Mouse (Mus musculus): ENCODE data around the gene Pde2a. TPM values are rescaled to one million over a fixed set of nuclear protein-coding genes. Genes with fewer than 3 reads are reported as not detected.

Pde2a gene
- polyA plus RNA-seq, 1 experiment from 2014 or later, result 14.3 TPM

DNA sequence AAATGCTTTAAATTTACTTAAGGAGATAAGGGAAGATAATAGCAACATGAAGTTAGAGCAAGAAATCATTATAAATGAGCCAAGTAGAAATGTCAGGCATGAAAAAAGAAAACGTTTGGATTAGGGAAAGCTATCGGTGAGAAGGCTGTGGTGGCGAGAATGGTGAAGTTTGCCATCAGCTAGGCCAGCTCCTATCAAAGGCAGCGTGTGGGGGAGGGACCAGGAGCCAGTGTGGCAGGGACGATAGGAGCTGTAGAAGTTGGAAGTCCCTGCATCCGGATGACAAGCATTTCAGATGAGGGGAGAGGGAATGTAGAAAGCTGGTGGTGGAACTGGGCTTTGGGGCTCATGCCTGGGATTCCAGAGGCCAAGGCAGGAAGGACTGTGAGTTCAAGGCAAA lies 93.8 kb downstream of the Pde2a start:
- H3K4me1 ChIP-seq (ENCODE audit: control insufficient read depth, low read depth, low read length), result no peaks in the 10 kb centered on the region
- 34% methylated on average over 6 of the region's 6 CpGs for WGBS (ENCODE audit: insufficient replicate concordance)
- ATAC-seq (ENCODE audit: low read depth), result no peak
- H3K4me2 ChIP-seq (ENCODE audit: low read depth, low read length), result no peak overlapping the region
- H3K9me3 ChIP-seq (replicated peaks; ENCODE audit: control insufficient read depth, low read length), result no peaks in the 10 kb centered on the region
- H3K27me3 ChIP-seq (ENCODE audit: control insufficient read depth, insufficient read depth, low read depth, low read length), result no peaks in the 10 kb centered on the region
- no peak overlapping the region for H3K4me3 ChIP-seq (ENCODE audit: low read depth, low read length)
- no peak overlapping the region for H3K9ac ChIP-seq (ENCODE audit: low read depth, low read length)
- H3K36me3 ChIP-seq (ENCODE audit: control insufficient read depth, insufficient read depth), result no peaks in the 10 kb centered on the region
- no peak overlapping the region for H3K27ac ChIP-seq (ENCODE audit: low read length)

DNA sequence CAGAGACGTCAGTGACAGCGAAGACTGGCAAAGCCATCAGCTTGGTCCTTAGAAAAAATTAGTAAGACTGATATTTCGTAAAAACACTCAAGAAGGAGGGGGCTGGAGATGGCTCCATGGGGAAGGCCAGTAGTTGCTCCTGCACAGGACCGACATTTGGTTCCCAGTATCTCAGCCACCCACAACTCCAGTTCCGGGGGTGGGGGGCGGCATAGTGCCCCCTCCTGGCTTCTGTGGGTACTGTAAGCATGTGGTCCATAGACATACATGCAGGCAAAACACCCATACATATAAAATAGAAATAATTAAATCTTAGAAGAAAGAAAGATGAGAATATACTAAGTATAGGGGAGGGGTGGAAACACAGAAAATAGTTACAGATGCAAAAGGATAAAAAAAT lies 95.0 kb downstream of the Pde2a start:
- H3K9me3 ChIP-seq (replicated peaks; ENCODE audit: control insufficient read depth, low read length), result no peaks in the 10 kb centered on the region
- H3K9ac ChIP-seq (ENCODE audit: low read depth, low read length), result no peak overlapping the region
- 59% methylated on average over 6 of the region's 6 CpGs for WGBS (ENCODE audit: insufficient replicate concordance)
- no peaks in the 10 kb centered on the region for H3K4me1 ChIP-seq (ENCODE audit: control insufficient read depth, low read depth, low read length)
- H3K4me2 ChIP-seq (ENCODE audit: low read depth, low read length), result no peak overlapping the region
- H3K36me3 ChIP-seq (ENCODE audit: control insufficient read depth, insufficient read depth), result no peaks in the 10 kb centered on the region
- ATAC-seq (ENCODE audit: low read depth), result no peak
- no peak overlapping the region for H3K27ac ChIP-seq (ENCODE audit: low read length)
- H3K27me3 ChIP-seq (ENCODE audit: control insufficient read depth, insufficient read depth, low read depth, low read length), result no peaks in the 10 kb centered on the region
- H3K4me3 ChIP-seq (ENCODE audit: low read depth, low read length), result no peak overlapping the region

DNA sequence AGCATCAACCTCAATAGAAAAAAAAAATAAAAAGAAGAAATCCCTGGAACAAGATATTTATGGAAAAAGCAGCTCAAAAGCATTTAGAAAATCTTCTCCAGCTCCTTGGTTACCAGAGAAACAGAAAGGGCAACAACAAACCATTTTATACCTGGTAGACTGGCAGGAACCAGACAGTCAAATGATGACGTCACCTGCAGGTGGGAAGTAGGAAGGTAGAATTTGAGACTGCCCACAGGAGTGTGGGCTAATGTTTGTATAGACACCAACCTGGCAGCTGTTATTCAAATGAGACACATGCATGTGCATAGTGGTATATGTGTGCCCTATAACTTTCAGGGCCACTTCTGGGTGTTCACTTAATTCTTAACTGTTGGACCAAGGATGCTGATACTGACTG lies 100.2 kb downstream of the Pde2a start:
- 45% methylated on average over 1 of the region's 1 CpGs for WGBS (ENCODE audit: insufficient replicate concordance)
- H3K9ac ChIP-seq (ENCODE audit: low read depth, low read length), result no peak overlapping the region

DNA sequence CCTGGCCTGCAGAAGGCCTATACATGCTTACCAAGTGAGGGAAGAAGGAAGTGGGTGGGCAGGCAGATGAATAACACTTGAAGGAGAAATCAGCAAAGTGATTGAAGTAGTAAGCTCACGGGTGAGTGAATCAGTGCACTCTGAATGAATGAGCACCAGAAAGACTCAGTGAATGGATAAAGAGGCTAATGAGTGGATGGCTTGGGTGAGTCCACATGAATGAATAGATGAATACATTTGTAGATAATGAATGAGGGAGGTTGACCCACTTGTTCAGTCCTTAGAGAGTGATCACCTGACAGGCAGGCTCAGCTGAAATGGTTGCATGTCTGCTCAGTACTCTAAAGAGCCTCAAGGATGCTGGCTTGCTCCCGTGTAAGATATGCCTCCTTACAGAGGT lies 101.7 kb downstream of the Pde2a start:
- Histone ChIP-seq H3K4me3 (ENCODE audit: low read depth, low read length) (no peak overlapping the region), H3K9me3 (replicated peaks; ENCODE audit: control insufficient read depth, low read length) (no peaks in the 10 kb centered on the region), H3K36me3 (ENCODE audit: control insufficient read depth, insufficient read depth) (no peaks in the 10 kb centered on the region), H3K4me1 (ENCODE audit: control insufficient read depth, low read depth, low read length) (no peaks in the 10 kb centered on the region), H3K9ac (ENCODE audit: low read depth, low read length) (no peak overlapping the region), H3K27me3 (ENCODE audit: control insufficient read depth, insufficient read depth, low read depth, low read length) (no peaks in the 10 kb centered on the region), H3K27ac (ENCODE audit: low read length) (no peak overlapping the region), H3K4me2 (ENCODE audit: low read depth, low read length) (no peak overlapping the region)
- no peak for ATAC-seq (ENCODE audit: low read depth)
- 38% methylated on average over 2 of the region's 2 CpGs for WGBS (ENCODE audit: insufficient replicate concordance)

More for the DNA sequence above, 100.2 kb downstream of the Pde2a start:
- Histone ChIP-seq H3K4me3 (ENCODE audit: low read depth, low read length) (no peak overlapping the region), H3K36me3 (ENCODE audit: control insufficient read depth, insufficient read depth) (no peaks in the 10 kb centered on the region), H3K4me1 (ENCODE audit: control insufficient read depth, low read depth, low read length) (no peaks in the 10 kb centered on the region), H3K27me3 (ENCODE audit: control insufficient read depth, insufficient read depth, low read depth, low read length) (no peaks in the 10 kb centered on the region), H3K4me2 (ENCODE audit: low read depth, low read length) (no peak overlapping the region), H3K9me3 (replicated peaks; ENCODE audit: control insufficient read depth, low read length) (no peaks in the 10 kb centered on the region), H3K27ac (ENCODE audit: low read length) (no peak overlapping the region)
- ATAC-seq (ENCODE audit: low read depth), result no peak

DNA sequence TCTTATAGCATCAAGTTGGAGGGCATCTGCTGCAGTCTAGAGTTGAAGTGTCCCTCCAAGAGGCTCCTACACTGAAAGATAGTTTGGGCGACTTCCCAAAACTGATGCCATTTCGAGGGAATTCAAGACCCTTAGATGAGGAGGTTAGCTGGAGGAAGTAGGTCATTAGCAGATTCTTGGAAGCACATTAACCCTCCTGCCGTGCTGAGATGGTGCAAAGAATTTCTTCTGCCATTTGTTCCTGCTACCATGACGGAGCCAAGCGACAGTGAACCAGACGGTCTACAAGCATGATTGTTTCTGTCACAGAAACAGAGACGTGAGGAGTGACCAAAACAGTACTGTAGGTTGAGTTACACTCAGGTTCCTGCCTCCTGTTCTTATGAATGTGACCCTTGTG lies 105.0 kb downstream of the Pde2a start:
- no peak for ATAC-seq (ENCODE audit: low read depth)
- no peaks in the 10 kb centered on the region for H3K9me3 ChIP-seq (replicated peaks; ENCODE audit: control insufficient read depth, low read length)
- no peak overlapping the region for H3K4me3 ChIP-seq (ENCODE audit: low read depth, low read length)
- no peaks in the 10 kb centered on the region for H3K4me1 ChIP-seq (ENCODE audit: control insufficient read depth, low read depth, low read length)
- 57% methylated on average over 7 of the region's 7 CpGs for WGBS (ENCODE audit: insufficient replicate concordance)
- H3K4me2 ChIP-seq (ENCODE audit: low read depth, low read length), result no peak overlapping the region
- H3K27ac ChIP-seq (ENCODE audit: low read length), result no peak overlapping the region
- no peak overlapping the region for H3K9ac ChIP-seq (ENCODE audit: low read depth, low read length)
- H3K27me3 ChIP-seq (ENCODE audit: control insufficient read depth, insufficient read depth, low read depth, low read length), result no peaks in the 10 kb centered on the region
- H3K36me3 ChIP-seq (ENCODE audit: control insufficient read depth, insufficient read depth), result no peaks in the 10 kb centered on the region

DNA sequence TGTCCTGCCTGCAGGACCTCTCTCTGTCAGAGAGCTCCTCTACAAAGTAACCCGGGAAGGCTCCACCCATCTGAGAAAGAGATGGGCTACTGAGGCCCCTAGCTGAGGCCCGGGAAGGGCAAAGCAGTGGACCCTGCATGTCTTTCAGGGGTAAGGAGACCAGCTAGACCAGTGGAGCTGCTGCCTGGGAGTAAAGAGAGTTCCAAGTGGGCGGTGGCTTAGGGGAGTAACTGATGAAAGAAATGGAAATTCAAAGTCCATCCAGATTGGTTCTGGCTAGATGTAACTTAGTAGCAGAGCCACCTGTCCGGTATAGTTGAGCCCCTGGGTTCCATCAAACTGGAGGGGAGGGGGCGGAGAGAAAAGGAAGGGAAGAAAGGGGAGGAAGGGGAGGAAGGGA lies 112.9 kb downstream of the Pde2a start:
- no peak overlapping the region for H3K4me3 ChIP-seq (ENCODE audit: low read depth, low read length)
- H3K9ac ChIP-seq (ENCODE audit: low read depth, low read length), result no peak overlapping the region
- H3K9me3 ChIP-seq (replicated peaks; ENCODE audit: control insufficient read depth, low read length), result no peaks in the 10 kb centered on the region
- no peak for ATAC-seq (ENCODE audit: low read depth)
- H3K36me3 ChIP-seq (ENCODE audit: control insufficient read depth, insufficient read depth), result no peaks in the 10 kb centered on the region
- H3K4me1 ChIP-seq (ENCODE audit: control insufficient read depth, low read depth, low read length), result no peaks in the 10 kb centered on the region
- no peak overlapping the region for H3K27ac ChIP-seq (ENCODE audit: low read length)
- 30% methylated on average over 5 of the region's 5 CpGs for WGBS (ENCODE audit: insufficient replicate concordance)
- no peak overlapping the region for H3K4me2 ChIP-seq (ENCODE audit: low read depth, low read length)
- no peaks in the 10 kb centered on the region for H3K27me3 ChIP-seq (ENCODE audit: control insufficient read depth, insufficient read depth, low read depth, low read length)

DNA sequence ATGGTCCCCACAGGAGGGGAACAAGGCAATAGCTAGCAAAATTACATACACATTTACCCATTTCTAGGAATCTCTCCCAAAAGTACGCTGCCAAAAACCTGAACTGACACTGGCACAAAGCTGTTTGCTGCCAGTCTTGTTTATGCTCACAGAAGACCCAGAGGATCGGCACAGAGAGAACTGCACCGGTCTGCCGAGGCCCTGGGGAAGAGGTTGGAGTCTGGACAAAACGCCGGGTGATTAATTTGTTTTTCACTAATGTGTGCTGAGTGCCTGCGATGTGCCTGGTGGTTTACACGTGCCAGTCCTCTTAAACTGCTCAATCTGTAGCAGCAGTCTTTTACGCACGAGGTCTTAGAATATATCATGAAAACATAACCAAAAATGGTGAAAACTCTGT lies 113.6 kb downstream of the Pde2a start:
- Histone ChIP-seq H3K27ac (ENCODE audit: low read length) (no peak overlapping the region), H3K9me3 (replicated peaks; ENCODE audit: control insufficient read depth, low read length) (no peaks in the 10 kb centered on the region), H3K9ac (ENCODE audit: low read depth, low read length) (no peak overlapping the region), H3K27me3 (ENCODE audit: control insufficient read depth, insufficient read depth, low read depth, low read length) (no peaks in the 10 kb centered on the region), H3K4me2 (ENCODE audit: low read depth, low read length) (no peak overlapping the region), H3K4me3 (ENCODE audit: low read depth, low read length) (no peak overlapping the region), H3K36me3 (ENCODE audit: control insufficient read depth, insufficient read depth) (no peaks in the 10 kb centered on the region), H3K4me1 (ENCODE audit: control insufficient read depth, low read depth, low read length) (no peaks in the 10 kb centered on the region)
- no peak for ATAC-seq (ENCODE audit: low read depth)
- 73% methylated on average over 10 of the region's 10 CpGs for WGBS (ENCODE audit: insufficient replicate concordance)

DNA sequence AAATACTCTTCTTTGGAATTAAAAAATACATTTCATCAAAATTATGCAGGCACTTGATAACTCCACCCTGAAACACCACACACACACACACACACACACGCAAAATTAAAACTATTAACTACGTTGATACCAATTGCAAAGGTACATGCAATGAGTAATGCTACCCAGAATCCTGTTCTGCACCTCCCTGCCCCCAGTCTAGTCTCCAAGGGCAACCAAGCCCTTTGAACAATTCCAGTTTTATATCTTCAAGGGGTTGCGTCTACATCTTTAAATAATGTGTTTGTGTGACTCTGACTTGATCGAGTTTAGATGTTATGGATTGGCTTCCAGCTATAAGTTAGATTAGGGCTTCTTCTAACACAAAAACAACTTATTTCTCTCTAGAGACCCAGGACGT lies 114.0 kb downstream of the Pde2a start:
- H3K4me1 ChIP-seq (ENCODE audit: control insufficient read depth, low read depth, low read length), result no peaks in the 10 kb centered on the region
- WGBS (ENCODE audit: insufficient replicate concordance), result 57% methylated on average over 5 of the region's 5 CpGs
- no peaks in the 10 kb centered on the region for H3K9me3 ChIP-seq (replicated peaks; ENCODE audit: control insufficient read depth, low read length)
- no peaks in the 10 kb centered on the region for H3K27me3 ChIP-seq (ENCODE audit: control insufficient read depth, insufficient read depth, low read depth, low read length)
- ATAC-seq (ENCODE audit: low read depth), result no peak
- H3K27ac ChIP-seq (ENCODE audit: low read length), result no peak overlapping the region
- no peak overlapping the region for H3K9ac ChIP-seq (ENCODE audit: low read depth, low read length)
- no peak overlapping the region for H3K4me2 ChIP-seq (ENCODE audit: low read depth, low read length)
- H3K4me3 ChIP-seq (ENCODE audit: low read depth, low read length), result no peak overlapping the region
- H3K36me3 ChIP-seq (ENCODE audit: control insufficient read depth, insufficient read depth), result no peaks in the 10 kb centered on the region

DNA sequence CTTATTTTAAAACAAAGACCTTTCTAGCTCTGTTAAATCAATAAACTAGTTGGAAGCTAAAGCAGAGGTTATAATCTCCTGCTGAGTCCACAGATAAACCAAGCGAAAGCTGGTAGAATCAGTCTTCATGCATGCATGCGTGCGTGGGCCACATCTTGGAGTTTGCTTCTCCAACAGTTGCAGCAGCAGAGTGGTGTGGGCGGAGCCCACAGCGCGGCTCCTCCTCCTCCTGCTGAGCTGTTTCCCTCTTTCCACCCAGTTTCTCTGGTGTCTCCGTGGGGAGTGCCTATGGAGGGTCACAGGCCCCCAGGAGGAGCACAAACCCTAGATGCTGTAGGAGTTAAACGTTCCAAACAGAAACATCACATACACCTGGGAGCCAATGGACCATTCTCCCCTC lies 116.0 kb downstream of the Pde2a start:
- Histone ChIP-seq H3K27me3 (ENCODE audit: control insufficient read depth, insufficient read depth, low read depth, low read length) (no peaks in the 10 kb centered on the region), H3K4me2 (ENCODE audit: low read depth, low read length) (no peak overlapping the region), H3K36me3 (ENCODE audit: control insufficient read depth, insufficient read depth) (no peaks in the 10 kb centered on the region), H3K4me3 (ENCODE audit: low read depth, low read length) (no peak overlapping the region), H3K9me3 (replicated peaks; ENCODE audit: control insufficient read depth, low read length) (no peaks in the 10 kb centered on the region), H3K9ac (ENCODE audit: low read depth, low read length) (no peak overlapping the region), H3K27ac (ENCODE audit: low read length) (no peak overlapping the region), H3K4me1 (ENCODE audit: control insufficient read depth, low read depth, low read length) (no peaks in the 10 kb centered on the region)
- WGBS (ENCODE audit: insufficient replicate concordance), result 35% methylated on average over 8 of the region's 8 CpGs
- no peak for ATAC-seq (ENCODE audit: low read depth)
